Mouse (Mus musculus) ES-E14 (cell line): Measurements from ENCODE around the gene Rnaset2a. TPM values are rescaled to one million over a fixed set of nuclear protein-coding genes. Genes with fewer than 3 reads are reported as not detected.
"Not testable (repeated sequence)": the region's sequence is repeated elsewhere in the genome, so short reads cannot be mapped to it uniquely, and the experiment has no call there.

Experiments
- DNase-seq: peaks from one replicate; pipeline ENCODE4 v3.0.0-alpha.2; 2013; ENCODE audit warnings: low read depth, low spot score
- H3K27ac ChIP-seq: 2 replicates; pipeline ENCODE4 v1.5.1; 2012; ENCODE audit warnings: low read depth, mild to moderate bottlenecking, low read length, moderate library complexity, mixed read lengths; ENCODE audit not compliant: poor library complexity, insufficient read depth, severe bottlenecking
- H3K36me3 ChIP-seq: 2 replicates; pipeline ENCODE4 v1.6.1; 2012; ENCODE audit warnings: mild to moderate bottlenecking, low read length, moderate library complexity, mixed read lengths; ENCODE audit not compliant: control insufficient read depth, poor library complexity, insufficient read depth, severe bottlenecking
- H3K4me1 ChIP-seq, 2 experiments: fragments of 150-350 bp in 1 of 2; sonication (generic) in 1 of 2; 2 replicates each; pipeline ENCODE4 v1.6.1; 2012; ENCODE audit warnings: low read length in 2 of 2, mild to moderate bottlenecking in 1 of 2, mixed read lengths in 1 of 2; ENCODE audit not compliant: control insufficient read depth in 2 of 2, insufficient read depth in 2 of 2, poor library complexity in 1 of 2
- H3K4me3 ChIP-seq, 2 experiments: fragments of 150-350 bp in 1 of 2; sonication (generic) in 1 of 2; 2 replicates each; pipeline ENCODE4 v1.5.1; 2012; ENCODE audit warnings: low read length in 2 of 2, low read depth in 1 of 2, mild to moderate bottlenecking in 1 of 2, mixed read lengths in 1 of 2; ENCODE audit not compliant: insufficient read depth in 1 of 2, poor library complexity in 1 of 2, severe bottlenecking in 1 of 2
- H3K9ac ChIP-seq: 2 replicates; pipeline ENCODE4 v1.6.1; 2012; ENCODE audit warnings: low read depth, mild to moderate bottlenecking, low read length, mixed read lengths; ENCODE audit not compliant: poor library complexity, insufficient read depth, severe bottlenecking
- H3K9me3 ChIP-seq: fragments of 150-350 bp; sonication (generic); 2 replicates; pipeline ENCODE4 v1.6.1; 2012; ENCODE audit warnings: low read depth, mild to moderate bottlenecking, low read length; ENCODE audit not compliant: control insufficient read depth, insufficient read depth
- CHD2 ChIP-seq: IDR thresholded peaks from 2 replicates; pipeline ENCODE4 v1.6.1; 2014; ENCODE audit warnings: mild to moderate bottlenecking, low read depth, low read length, inconsistent platforms
- HCFC1 ChIP-seq: IDR thresholded peaks from 2 replicates; pipeline ENCODE4 v1.6.1; 2012; ENCODE audit warnings: low read length, inconsistent platforms, borderline replicate concordance; ENCODE audit not compliant: insufficient read depth
- MAFK ChIP-seq: IDR thresholded peaks from 2 replicates; pipeline ENCODE4 v1.6.1; 2014; ENCODE audit warnings: mild to moderate bottlenecking, low read depth, low read length, inconsistent platforms; ENCODE audit not compliant: insufficient read depth
- ZC3H11A ChIP-seq: IDR thresholded peaks from 2 replicates; pipeline ENCODE4 v1.6.1; 2012; ENCODE audit warnings: low read depth, mild to moderate bottlenecking, inconsistent platforms, low read length, borderline replicate concordance
- ZNF384 ChIP-seq: IDR thresholded peaks from 2 replicates; pipeline ENCODE4 v1.6.1; 2012; ENCODE audit warnings: low read depth, low read length, inconsistent platforms
- in situ Hi-C, 2 experiments: fragments of 600-800 bp; cut with MboI; formaldehyde crosslinking; loops; one replicate each; pipeline ENCODE4 v1.15.1; 2025; ENCODE audit warnings: low sequenced_read_pairs in 2 of 2, inconsistent platforms in 1 of 2; ENCODE audit not compliant: unreplicated experiment in 2 of 2
- total RNA-seq: library from RNA; depleted of rRNA; stranded (reverse); fragments of 300-350 nt; gene quantifications from 2 replicates; pipeline ENCODE4 v1.2.3, GENCODE M21; 2012

Gene Rnaset2a
- total RNA-seq, 1 experiment: 24.5 TPM

GRCm38 (mm10) chr17:8184217-8184616 is 36.3 kb upstream of the Rnaset2a start:
- no peak for DNase-seq
- H3K36me3 ChIP-seq: peaks cover 43% of the 10 kb centered on the region
- TF ChIP-seq HCFC1 (no peak), CHD2 (no peak), MAFK (no peak), ZNF384 (no peak), ZC3H11A (no peak)
- no peaks in the 10 kb centered on the region for H3K4me1 ChIP-seq
- H3K9ac ChIP-seq: no peak overlapping the region
- H3K4me3 ChIP-seq: no peak overlapping the region
- no peak overlapping the region for H3K27ac ChIP-seq
- in situ Hi-C loops: no loop called here
- no peaks in the 10 kb centered on the region for H3K9me3 ChIP-seq

- H3K27ac ChIP-seq: no peak overlapping the region
- H3K9me3 ChIP-seq: no peaks in the 10 kb centered on the region
- TF ChIP-seq CHD2 (no peak), MAFK (no peak), ZNF384 (no peak), ZC3H11A (no peak), HCFC1 (no peak)
- H3K36me3 ChIP-seq: peaks cover 44% of the 10 kb centered on the region
- H3K4me1 ChIP-seq: no peaks in the 10 kb centered on the region
- no peak overlapping the region for H3K4me3 ChIP-seq
- no peak overlapping the region for H3K9ac ChIP-seq
- no peak for DNase-seq
- in situ Hi-C loops: no loop called here
Observed at GRCm38 (mm10) chr17:8183815-8184214, 35.9 kb upstream of the Rnaset2a start.

GRCm38 (mm10) chr17:8177090-8177489 is 29.2 kb upstream of the Rnaset2a start:
- Histone ChIP-seq H3K27ac (no peak overlapping the region), H3K9me3 (no peaks in the 10 kb centered on the region), H3K9ac (no peak overlapping the region), H3K4me1 (no peaks in the 10 kb centered on the region), H3K4me3 (no peak overlapping the region), H3K36me3 (peaks cover 45% of the 10 kb centered on the region)
- TF ChIP-seq MAFK: no peak
- TF ChIP-seq ZC3H11A: no peak
- no peak for TF ChIP-seq HCFC1
- no peak for TF ChIP-seq CHD2
- no peak for TF ChIP-seq ZNF384
- no peak for DNase-seq
- in situ Hi-C loops: no loop called here

- in situ Hi-C loops: no loop called here
- H3K27ac ChIP-seq: no peak overlapping the region
- H3K9me3 ChIP-seq: no peaks in the 10 kb centered on the region
- no peak overlapping the region for H3K9ac ChIP-seq
- peaks cover 0 to 2% of the 10 kb centered on the region in 2 experiments; a peak in 1 of 4 replicates for H3K4me1 ChIP-seq
- H3K36me3 ChIP-seq: peaks cover 35% of the 10 kb centered on the region
- TF ChIP-seq ZC3H11A (no peak), MAFK (no peak), HCFC1 (no peak), ZNF384 (no peak), CHD2 (no peak)
- no peak overlapping the region for H3K4me3 ChIP-seq
- no peak for DNase-seq
Observed at GRCm38 (mm10) chr17:8171081-8171480, 23.2 kb upstream of the Rnaset2a start.

- TF ChIP-seq ZC3H11A: no peak
- TF ChIP-seq ZNF384: no peak
- H3K36me3 ChIP-seq: peaks cover 31% of the 10 kb centered on the region
Observed at GRCm38 (mm10) chr17:8170331-8170730, 22.4 kb upstream of the Rnaset2a start.

GRCm38 (mm10) chr17:8167436-8167835 is 19.5 kb upstream of the Rnaset2a start:
- H3K4me1 ChIP-seq, H3K9ac ChIP-seq, DNase-seq, H3K4me3 ChIP-seq, H3K9me3 ChIP-seq, H3K27ac ChIP-seq, in situ Hi-C loops: not testable (repeated sequence)
- peaks cover 17% of the 10 kb centered on the region for H3K36me3 ChIP-seq

More at GRCm38 (mm10) chr17:8170331-8170730, 22.4 kb upstream of the Rnaset2a start:
- peaks cover 0 to 2% of the 10 kb centered on the region in 2 experiments; a peak in 1 of 4 replicates for H3K4me1 ChIP-seq
- DNase-seq: no peak
- in situ Hi-C loops: no loop called here
- no peak overlapping the region for H3K9ac ChIP-seq
- no peak overlapping the region for H3K27ac ChIP-seq
- no peak overlapping the region for H3K4me3 ChIP-seq
- H3K9me3 ChIP-seq: no peaks in the 10 kb centered on the region

GRCm38 (mm10) chr17:8166454-8166853 is 18.6 kb upstream of the Rnaset2a start:
- DNase-seq, H3K9me3 ChIP-seq, in situ Hi-C loops, H3K27ac ChIP-seq, H3K4me1 ChIP-seq, H3K9ac ChIP-seq: not testable (repeated sequence)
- H3K36me3 ChIP-seq: peaks cover 15% of the 10 kb centered on the region
- peak overlapping the region; percentile 95 to 96 for H3K4me3 ChIP-seq
